Mouse (Mus musculus) CH12.LX (cell line): ENCODE data around the gene Dnase2b.

ENCODE experiments used
- CTCF ChIP-seq, 2 experiments: IDR thresholded peaks in 1 of 2; conservative IDR thresholded peaks in 1 of 2; 2 replicates each; pipeline ENCODE4 v1.5.1; 2011 to 2012; ENCODE audit warnings: low read depth in 2 of 2, low read length in 2 of 2, improper control_type of control experiment in 1 of 2, inconsistent platforms in 1 of 2, mild to moderate bottlenecking in 1 of 2, moderate library complexity in 1 of 2
- E2F4 ChIP-seq: IDR thresholded peaks from 2 replicates; pipeline ENCODE4 v1.6.1; 2011; ENCODE audit warnings: low read depth, low read length, improper control_type of control experiment; ENCODE audit not compliant: insufficient replicate concordance
- EP300 ChIP-seq: IDR thresholded peaks from 2 replicates; pipeline ENCODE4 v1.6.1; 2011; ENCODE audit warnings: low read length, improper control_type of control experiment
- MAFK ChIP-seq: IDR thresholded peaks from 2 replicates; pipeline ENCODE4 v1.6.1; 2011; ENCODE audit warnings: low read length, improper control_type of control experiment; ENCODE audit not compliant: insufficient replicate concordance
- MEF2A ChIP-seq: IDR thresholded peaks from 2 replicates; pipeline ENCODE4 v1.6.1; 2014; ENCODE audit warnings: low read depth, mild to moderate bottlenecking, inconsistent platforms, low read length, improper control_type of control experiment, borderline replicate concordance
- NELFE ChIP-seq: IDR thresholded peaks from 2 replicates; pipeline ENCODE4 v1.6.1; 2011; ENCODE audit warnings: low read depth, low read length, improper control_type of control experiment
- POLR2A ChIP-seq: IDR thresholded peaks from 2 replicates; pipeline ENCODE4 v1.6.1; 2011; ENCODE audit warnings: low read depth, mild to moderate bottlenecking, improper control_type of control experiment, low read length
- RAD21 ChIP-seq: IDR thresholded peaks from 2 replicates; pipeline ENCODE4 v1.6.1; 2011; ENCODE audit warnings: low read depth, mild to moderate bottlenecking, low read length, improper control_type of control experiment, moderate library complexity
- RCOR1 ChIP-seq: conservative IDR thresholded peaks from 2 replicates; pipeline ENCODE4 v1.6.1; 2012; ENCODE audit warnings: low read depth, mild to moderate bottlenecking, inconsistent platforms, low read length, improper control_type of control experiment
- SIN3A ChIP-seq: IDR thresholded peaks from 2 replicates; pipeline ENCODE4 v1.6.1; 2012; ENCODE audit warnings: low read length, improper control_type of control experiment, inconsistent platforms
- USF1 ChIP-seq: IDR thresholded peaks from 2 replicates; pipeline ENCODE4 v1.6.1; 2014; ENCODE audit warnings: low read depth, mild to moderate bottlenecking, inconsistent platforms, low read length, improper control_type of control experiment
- ZMIZ1 ChIP-seq: IDR thresholded peaks from 2 replicates; pipeline ENCODE4 v1.6.1; 2012; ENCODE audit warnings: low read depth, mild to moderate bottlenecking, inconsistent platforms, low read length, improper control_type of control experiment

DNA sequence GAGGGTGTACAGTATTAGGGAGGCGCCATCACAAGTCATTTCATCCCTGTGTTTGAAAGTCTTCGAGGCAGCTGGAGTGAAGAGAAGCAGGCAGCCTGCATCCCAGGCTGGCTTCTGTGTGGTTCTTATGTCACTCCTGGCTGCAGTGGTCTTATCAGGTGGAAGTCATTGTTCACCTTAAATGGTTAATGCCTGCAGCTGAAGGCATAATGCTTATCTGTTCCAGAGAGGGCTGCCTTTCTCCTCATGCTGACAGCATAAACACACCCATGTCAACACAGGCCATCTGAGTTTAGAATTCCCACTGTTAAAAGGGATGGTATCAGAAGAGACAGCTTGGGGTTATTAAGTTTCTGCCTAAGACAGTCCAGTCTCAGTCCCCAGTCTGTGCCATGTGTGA lies 14.2 kb downstream of the Dnase2b start:
- TF ChIP-seq USF1, result no peak
- TF ChIP-seq NELFE, result no peak
- no peak for TF ChIP-seq CTCF (conservative IDR thresholded peaks at IDR 0.05 in 1 of 2, IDR thresholded peaks at IDR 0.05 in 1 of 2; ENCODE audit: low read depth in 2 of 2, low read length in 2 of 2)
- TF ChIP-seq RAD21, result no peak
- TF ChIP-seq POLR2A, result no peak
- no peak for TF ChIP-seq EP300
- no peak for TF ChIP-seq MAFK
- no peak for TF ChIP-seq RCOR1
- no peak for TF ChIP-seq ZMIZ1
- no peak for TF ChIP-seq E2F4
- TF ChIP-seq MEF2A, result no peak
- TF ChIP-seq SIN3A, result no peak
